Mouse (Mus musculus) small intestine, adult 2 months (tissue): ENCODE measurements around the gene Snx1.

ENCODE experiments used
- CTCF ChIP-seq: fragments of 200-500 bp; IDR thresholded peaks from 2 replicates; pipeline ENCODE4 v1.5.1; 2012; ENCODE audit warnings: low read depth, mild to moderate bottlenecking, control low read depth, inconsistent platforms, low read length, moderate library complexity, mixed read lengths; ENCODE audit not compliant: insufficient replicate concordance, insufficient read length; ENCODE audit errors: extremely low read depth
- POLR2A ChIP-seq: fragments of 200-500 bp; IDR thresholded peaks from 2 replicates; pipeline ENCODE4 v1.6.1; 2012; ENCODE audit warnings: low read depth, mild to moderate bottlenecking, control low read depth, inconsistent platforms, low read length, moderate library complexity

GRCm38 (mm10) chr9:66109574-66109973 lies 16.8 kb downstream of the Snx1 start:
- TF ChIP-seq POLR2A (no peak), CTCF (no peak)
